Mouse (Mus musculus): ENCODE results near the gene Gm42878. TPM values are rescaled to one million over a fixed set of nuclear protein-coding genes. Genes with fewer than 3 reads are reported as not detected.

The Gm42878 gene
- polyA plus RNA-seq, 1 experiment from 2014 or later, result not detected

DNA sequence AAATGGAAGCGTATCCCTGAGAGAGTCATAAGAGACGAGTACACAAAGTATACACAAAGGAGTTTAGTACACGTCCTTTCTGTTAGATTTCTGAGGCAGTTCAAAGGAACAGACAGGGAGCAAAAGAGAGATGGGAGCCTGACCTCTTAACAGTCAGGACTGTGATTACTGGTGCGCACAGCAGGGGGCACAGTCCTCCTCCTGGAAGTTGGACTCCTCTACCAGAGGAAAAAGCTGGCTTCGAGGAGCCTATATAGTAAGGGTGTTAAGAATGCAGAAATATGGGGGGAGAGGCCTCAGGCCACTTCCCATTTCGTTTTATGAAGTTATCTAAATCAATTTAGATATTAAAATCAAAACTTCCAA lies 1.2 kb upstream of the Gm42878 start:
- peak overlapping the region; percentile 79 for H3K4me2 ChIP-seq
- peak overlapping the region; percentile 93 for H3K9ac ChIP-seq
- no peaks in the 10 kb centered on the region for H3K9me3 ChIP-seq
- no peaks in the 10 kb centered on the region for H3K27me3 ChIP-seq
- peak overlapping the region; percentile 97; the same call in 1 of the 2 replicates for H3K27ac ChIP-seq (replicated peaks)
- H3K4me1 ChIP-seq (replicated peaks), result peaks cover 36% of the 10 kb centered on the region
- peak; percentile 36; the same call in 1 of the 2 replicates for ATAC-seq (ENCODE audit: low read depth)
- H3K4me3 ChIP-seq, result peak overlapping the region; percentile 83
- WGBS, result 33% methylated on average over 6 of the region's 6 CpGs
- no peaks in the 10 kb centered on the region for H3K36me3 ChIP-seq

GRCm38 (mm10) chr5:121545793-121546529 lies 679 bp upstream of the Gm42878 start, which contains the start of gene Mapkapk5:
Gene Mapkapk5, minus strand, starts transcription at chr5:121545905.
- Histone ChIP-seq H3K27me3 (no peaks in the 10 kb centered on the region), H3K9me3 (no peaks in the 10 kb centered on the region), H3K9ac (peak within 1 kb of the TSS; percentile 93), H3K36me3 (no peaks in the 10 kb centered on the region), H3K4me2 (peak within 1 kb of the TSS; percentile 79), H3K4me1 (replicated peaks) (peaks cover 36% of the 10 kb centered on the region), H3K27ac (replicated peaks) (peak within 1 kb of the TSS; percentile 97), H3K4me3 (peak within 1 kb of the TSS; percentile 83)
- ATAC-seq (ENCODE audit: low read depth), result peak; percentile 92
- 2% methylated on average over 55 of the region's 55 CpGs for WGBS

GRCm38 (mm10) chr5:121543370-121543769 lies 1.9 kb downstream of the Gm42878 start:
- WGBS, result 84% methylated on average over 3 of the region's 3 CpGs
- H3K4me2 ChIP-seq, result peak overlapping the region; percentile 79

DNA sequence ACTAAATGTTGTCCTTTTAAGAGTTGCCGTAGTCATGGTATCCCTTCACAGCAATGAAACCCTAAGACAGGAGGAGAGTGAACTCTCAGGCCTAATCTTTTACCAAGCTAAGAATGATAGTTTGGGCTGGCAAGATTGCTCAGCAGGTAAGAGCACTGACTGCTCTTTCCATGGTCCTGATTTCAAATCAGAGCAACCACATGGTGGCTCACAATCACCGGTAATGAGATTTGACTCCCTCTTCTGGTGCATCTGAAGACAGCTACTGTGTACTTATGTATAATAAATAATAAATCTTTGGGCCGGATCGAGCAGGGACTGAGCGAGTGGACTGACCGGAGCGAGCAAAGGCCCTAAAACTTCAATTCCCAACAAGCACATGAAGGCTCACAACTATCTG lies 4.0 kb downstream of the Gm42878 start:
- Histone ChIP-seq H3K9me3 (no peaks in the 10 kb centered on the region), H3K9ac (no peak overlapping the region), H3K4me2 (no peak overlapping the region), H3K27me3 (no peaks in the 10 kb centered on the region), H3K36me3 (peaks cover 29% of the 10 kb centered on the region), H3K4me3 (no peak overlapping the region), H3K27ac (replicated peaks) (no peak overlapping the region), H3K4me1 (replicated peaks) (peaks cover 30% of the 10 kb centered on the region)
- no peak for ATAC-seq (ENCODE audit: low read depth)
- WGBS, result 87% methylated on average over 7 of the region's 7 CpGs

More at GRCm38 (mm10) chr5:121543370-121543769, 1.9 kb downstream of the Gm42878 start:
- Histone ChIP-seq H3K9ac (no peak overlapping the region), H3K36me3 (peaks cover 9% of the 10 kb centered on the region), H3K27ac (replicated peaks) (no peak overlapping the region), H3K4me3 (0 out of 2 replicates have a peak overlapping the region, but pooled peaks have one; percentile 83), H3K27me3 (no peaks in the 10 kb centered on the region), H3K9me3 (no peaks in the 10 kb centered on the region), H3K4me1 (replicated peaks) (peaks cover 36% of the 10 kb centered on the region)
- no peak for ATAC-seq (ENCODE audit: low read depth)

- no peak overlapping the region for H3K27ac ChIP-seq (replicated peaks)
- H3K4me2 ChIP-seq, result no peak overlapping the region
- H3K27me3 ChIP-seq, result no peaks in the 10 kb centered on the region
- no peak overlapping the region for H3K9ac ChIP-seq
- ATAC-seq (ENCODE audit: low read depth), result no peak
- H3K4me3 ChIP-seq, result no peak overlapping the region
- no peaks in the 10 kb centered on the region for H3K9me3 ChIP-seq
- peaks cover 40% of the 10 kb centered on the region for H3K36me3 ChIP-seq
- peaks cover 29% of the 10 kb centered on the region for H3K4me1 ChIP-seq (replicated peaks)
- WGBS, result 88% methylated on average over 5 of the region's 5 CpGs
Measured at GRCm38 (mm10) chr5:121540066-121540465, 5.2 kb downstream of the Gm42878 start.

DNA sequence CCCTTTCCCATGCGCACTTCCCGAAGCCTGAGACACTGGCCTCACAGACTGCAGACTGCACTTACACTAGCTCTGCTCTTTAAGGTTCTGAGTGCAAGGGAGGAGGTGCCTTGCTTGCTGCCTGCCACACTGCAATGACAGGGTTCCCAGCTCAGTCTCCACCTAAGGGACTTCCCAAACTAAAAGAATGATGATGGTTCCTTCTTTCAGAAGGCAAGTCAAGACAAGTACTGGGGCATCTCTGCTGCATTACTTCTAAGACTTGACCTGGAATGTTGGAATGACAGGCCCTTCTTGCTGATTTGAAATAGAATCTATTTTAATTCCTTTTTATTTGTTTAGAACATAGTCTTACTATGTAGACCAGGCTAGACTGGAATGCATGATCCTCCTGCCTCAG lies 7.7 kb downstream of the Gm42878 start:
- ATAC-seq (ENCODE audit: low read depth), result no peak
- no peaks in the 10 kb centered on the region for H3K27me3 ChIP-seq
- H3K27ac ChIP-seq (replicated peaks), result no peak overlapping the region
- no peak overlapping the region for H3K4me3 ChIP-seq
- no peak overlapping the region for H3K9ac ChIP-seq
- WGBS, result 88% methylated on average over 2 of the region's 2 CpGs
- peaks cover 7% of the 10 kb centered on the region for H3K4me1 ChIP-seq (replicated peaks)
- H3K9me3 ChIP-seq, result no peaks in the 10 kb centered on the region
- H3K4me2 ChIP-seq, result no peak overlapping the region
- H3K36me3 ChIP-seq, result peaks cover 63% of the 10 kb centered on the region

DNA sequence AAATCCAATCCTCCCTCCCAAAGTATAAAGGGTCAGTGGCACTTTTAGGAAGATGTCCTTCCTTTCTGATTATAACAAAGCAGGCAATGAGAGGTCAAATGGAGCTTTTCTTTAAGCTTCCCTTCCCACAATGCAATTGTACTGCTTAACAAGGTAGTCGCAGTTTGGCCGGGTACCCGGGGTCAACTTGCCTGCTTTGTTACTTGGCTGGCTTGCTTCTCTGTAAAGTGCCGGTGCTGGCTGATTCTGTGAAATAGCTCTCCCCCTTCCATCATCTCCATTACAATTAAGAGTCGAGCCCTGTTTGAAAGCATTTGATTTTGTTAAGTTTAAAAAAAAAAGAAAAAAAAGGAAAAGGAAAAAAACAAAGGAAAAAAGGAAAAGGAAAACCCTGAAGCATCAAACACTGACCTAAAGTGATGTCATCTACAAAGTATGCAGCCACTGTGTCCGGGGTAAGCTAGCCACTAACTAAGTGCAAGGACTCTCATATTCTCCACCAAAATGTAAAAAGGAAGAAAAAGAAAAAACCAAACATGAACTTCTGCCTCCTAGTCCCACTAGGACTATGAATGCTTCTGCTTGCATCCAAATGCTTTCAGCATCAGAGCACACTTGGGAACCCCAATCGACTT lies 8.2 kb downstream of the Gm42878 start:
- Histone ChIP-seq H3K4me1 (replicated peaks) (peaks cover 1% of the 10 kb centered on the region; the same call in 1 of the 2 replicates), H3K27ac (replicated peaks) (no peak overlapping the region), H3K36me3 (peaks cover 69% of the 10 kb centered on the region), H3K9ac (no peak overlapping the region), H3K4me3 (no peak overlapping the region), H3K27me3 (no peaks in the 10 kb centered on the region), H3K9me3 (no peaks in the 10 kb centered on the region), H3K4me2 (no peak overlapping the region)
- no peak for ATAC-seq (ENCODE audit: low read depth)
- 56% methylated on average over 7 of the region's 7 CpGs for WGBS

DNA sequence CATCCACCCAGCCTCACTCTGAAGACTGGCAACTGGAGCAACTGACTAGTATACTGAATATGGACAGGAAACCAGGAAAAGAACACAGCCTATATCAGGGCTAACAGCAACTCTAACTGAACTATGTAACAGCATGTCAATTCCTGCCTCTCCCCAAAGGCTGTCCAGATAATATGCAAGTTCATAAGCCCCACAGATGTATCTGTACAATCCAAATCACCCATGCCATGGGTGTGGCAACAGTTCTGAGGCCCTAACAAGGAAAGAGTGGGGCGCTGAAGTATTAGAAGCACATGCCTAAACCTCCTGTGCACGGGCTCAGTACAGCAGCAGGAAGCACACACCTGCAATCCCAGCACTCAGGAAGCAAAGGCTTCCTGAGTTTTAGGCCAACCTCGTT lies 10.2 kb downstream of the Gm42878 start:
- Histone ChIP-seq H3K9ac (no peak overlapping the region), H3K4me3 (no peak overlapping the region)

DNA sequence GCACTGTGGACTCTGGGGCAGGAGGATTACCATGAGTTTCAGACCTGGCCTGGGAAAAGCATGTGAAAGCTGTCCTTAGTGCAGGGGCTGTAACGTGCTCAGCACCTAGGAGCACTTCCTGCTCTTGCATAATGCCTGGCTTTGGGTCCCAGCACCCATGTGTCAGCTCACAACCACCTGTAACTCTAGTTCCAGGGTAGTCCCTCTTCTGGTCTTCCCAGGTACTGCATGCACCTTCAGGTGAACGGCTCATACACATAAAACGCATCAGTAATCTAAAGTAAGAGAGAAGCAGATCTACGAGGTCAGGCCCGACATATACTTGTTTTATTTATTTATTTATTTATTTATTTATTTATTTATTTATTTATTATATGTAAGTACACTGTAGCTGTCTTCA lies 10.8 kb downstream of the Gm42878 start:
- Histone ChIP-seq H3K9ac (no peak overlapping the region), H3K27me3 (no peaks in the 10 kb centered on the region), H3K4me3 (no peak overlapping the region), H3K4me1 (replicated peaks) (no peaks in the 10 kb centered on the region), H3K27ac (replicated peaks) (no peak overlapping the region), H3K9me3 (no peaks in the 10 kb centered on the region), H3K36me3 (peaks cover 92% of the 10 kb centered on the region), H3K4me2 (no peak overlapping the region)
- 94% methylated on average over 5 of the region's 5 CpGs for WGBS
- ATAC-seq (ENCODE audit: low read depth), result no peak

More for the DNA sequence above, 10.2 kb downstream of the Gm42878 start:
- 97% methylated on average over 3 of the region's 3 CpGs for WGBS
- Histone ChIP-seq H3K27ac (replicated peaks) (no peak overlapping the region), H3K9me3 (no peaks in the 10 kb centered on the region), H3K27me3 (no peaks in the 10 kb centered on the region), H3K36me3 (peaks cover 86% of the 10 kb centered on the region), H3K4me2 (no peak overlapping the region), H3K4me1 (replicated peaks) (no peaks in the 10 kb centered on the region)
- no peak for ATAC-seq (ENCODE audit: low read depth)

- Histone ChIP-seq H3K27ac (replicated peaks) (no peak overlapping the region), H3K4me1 (replicated peaks) (no peaks in the 10 kb centered on the region), H3K4me2 (no peak overlapping the region), H3K9ac (no peak overlapping the region), H3K9me3 (no peaks in the 10 kb centered on the region), H3K4me3 (no peak overlapping the region), H3K27me3 (no peaks in the 10 kb centered on the region), H3K36me3 (peaks cover 81% of the 10 kb centered on the region)
- WGBS, result 87% methylated on average over 8 of the region's 8 CpGs
- ATAC-seq (ENCODE audit: low read depth), result no peak
Measured at GRCm38 (mm10) chr5:121526961-121527360, 18.3 kb downstream of the Gm42878 start.

DNA sequence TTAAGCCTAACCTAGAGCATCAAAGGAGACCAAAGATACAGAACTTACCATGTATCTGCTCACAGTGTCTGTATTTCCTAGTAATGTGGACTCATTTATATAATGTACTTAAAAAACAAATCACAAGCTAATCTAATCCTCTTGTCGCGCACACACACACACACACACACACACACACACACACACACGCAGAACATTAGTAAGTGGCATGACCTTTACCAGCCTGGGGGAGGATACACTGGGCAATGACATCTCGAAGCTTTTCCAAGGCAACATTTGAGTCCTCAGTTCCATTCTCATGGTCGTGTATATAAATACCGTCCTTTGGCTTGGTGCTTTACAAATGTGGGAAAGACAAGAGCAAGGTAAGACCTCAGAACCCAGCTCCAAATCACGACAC lies 18.8 kb downstream of the Gm42878 start:
- Histone ChIP-seq H3K4me2 (no peak overlapping the region), H3K4me3 (no peak overlapping the region), H3K27me3 (no peaks in the 10 kb centered on the region), H3K4me1 (replicated peaks) (no peaks in the 10 kb centered on the region), H3K27ac (replicated peaks) (no peak overlapping the region), H3K9me3 (no peaks in the 10 kb centered on the region), H3K36me3 (peaks cover 81% of the 10 kb centered on the region), H3K9ac (no peak overlapping the region)
- 84% methylated on average over 7 of the region's 7 CpGs for WGBS
- ATAC-seq (ENCODE audit: low read depth), result no peak

GRCm38 (mm10) chr5:121525774-121526450 lies 19.4 kb downstream of the Gm42878 start:
- WGBS, result 89% methylated on average over 14 of the region's 14 CpGs
- no peaks in the 10 kb centered on the region for H3K9me3 ChIP-seq
- no peaks in the 10 kb centered on the region for H3K27me3 ChIP-seq
- H3K36me3 ChIP-seq, result peaks cover 81% of the 10 kb centered on the region
- H3K4me3 ChIP-seq, result no peak overlapping the region
- H3K4me1 ChIP-seq (replicated peaks), result no peaks in the 10 kb centered on the region
- H3K27ac ChIP-seq (replicated peaks), result no peak overlapping the region
- no peak for ATAC-seq (ENCODE audit: low read depth)
- no peak overlapping the region for H3K9ac ChIP-seq
- no peak overlapping the region for H3K4me2 ChIP-seq
